Mouse (Mus musculus) adrenal gland, adult (tissue): Measurements from ENCODE around the gene Gm20441.
A peak's percentile ranks its signal among the peaks of the same experiment; 100 is the strongest.

Experiments
- DNase-seq, 2 experiments: peaks; one replicate each; pipeline ENCODE4 v3.0.0; 2022 to 2023; ENCODE audit warnings: low spot score in 1 of 2; ENCODE audit not compliant: inconsistent age in 2 of 2

The Gm20441 gene

DNA sequence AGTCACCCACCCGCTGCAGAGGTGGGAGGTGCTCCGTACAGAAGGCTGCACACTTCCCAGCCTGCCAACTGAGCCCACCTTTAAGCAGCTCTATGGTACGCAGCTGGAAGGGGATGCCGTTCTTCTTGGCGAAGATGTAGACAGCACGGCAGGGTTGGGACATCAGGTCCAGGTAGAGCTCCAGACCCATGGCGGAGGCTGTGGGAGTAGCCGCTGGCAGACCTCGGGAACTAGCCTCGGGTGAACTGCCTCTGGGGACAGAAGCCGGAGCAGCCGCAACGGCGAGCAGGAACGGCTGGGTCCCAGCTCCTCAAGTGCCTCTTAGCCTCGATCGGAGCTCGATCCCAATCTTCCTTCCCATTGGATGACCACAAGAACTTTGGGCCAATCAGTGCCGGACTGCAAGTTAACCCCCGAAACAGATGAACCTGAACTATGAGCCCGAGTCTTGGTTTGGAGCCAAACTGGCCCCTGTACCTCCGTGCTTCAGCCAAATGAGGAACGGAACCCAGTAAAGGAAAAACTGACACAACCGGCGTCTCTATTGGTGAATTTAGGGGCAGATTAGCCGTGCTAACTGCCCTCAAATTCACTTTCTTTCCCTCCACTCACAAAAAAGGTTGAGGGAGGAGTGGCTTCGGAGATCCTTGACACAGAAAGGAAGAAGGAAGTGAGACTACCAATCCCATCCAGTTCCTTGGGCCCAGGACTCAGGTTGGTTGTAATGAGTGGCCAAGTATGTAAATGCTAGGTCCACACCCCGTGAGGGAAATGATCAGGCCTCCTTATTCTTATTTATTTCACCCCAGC is at the start of gene Gm20441, which contains the start of gene Gstt3:
Gm20441 (minus strand) TSS at position 186 of the 810 bp plus-strand sequence.
Gstt3 (minus strand) TSS at position 646 of the 810 bp plus-strand sequence.
- DNase-seq: peak; percentile 82 to 91

DNA sequence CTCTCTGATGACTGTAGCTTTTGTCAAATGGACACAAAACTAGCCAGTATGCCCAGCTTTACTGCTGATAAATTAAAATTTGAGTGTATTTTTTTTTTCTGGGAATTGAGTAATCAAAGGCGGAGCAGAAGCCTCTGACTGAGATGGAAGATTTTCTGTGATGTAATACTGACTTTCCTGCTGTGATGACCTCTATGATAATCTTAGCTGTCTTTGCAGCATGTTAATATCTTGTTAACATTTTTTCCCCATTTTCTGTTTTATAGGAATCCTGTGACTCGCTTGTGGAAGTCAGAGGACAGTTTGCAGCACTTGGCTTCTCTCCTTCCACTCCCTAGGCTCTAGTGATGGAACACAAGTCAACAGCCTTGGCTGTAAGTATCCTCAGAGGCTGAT is 49.5 kb upstream of the Gm20441 start:
- peak in 1 of 2 experiments; percentile 49 for DNase-seq

GRCm38 (mm10) chr10:75829529-75830274 is 48.9 kb upstream of the Gm20441 start:
- DNase-seq: no peak

- peak in 1 of 2 experiments; percentile 71 for DNase-seq
These were observed 47.8 kb upstream of the Gm20441 start for GRCm38 (mm10) chr10:75828500-75828931.

DNA sequence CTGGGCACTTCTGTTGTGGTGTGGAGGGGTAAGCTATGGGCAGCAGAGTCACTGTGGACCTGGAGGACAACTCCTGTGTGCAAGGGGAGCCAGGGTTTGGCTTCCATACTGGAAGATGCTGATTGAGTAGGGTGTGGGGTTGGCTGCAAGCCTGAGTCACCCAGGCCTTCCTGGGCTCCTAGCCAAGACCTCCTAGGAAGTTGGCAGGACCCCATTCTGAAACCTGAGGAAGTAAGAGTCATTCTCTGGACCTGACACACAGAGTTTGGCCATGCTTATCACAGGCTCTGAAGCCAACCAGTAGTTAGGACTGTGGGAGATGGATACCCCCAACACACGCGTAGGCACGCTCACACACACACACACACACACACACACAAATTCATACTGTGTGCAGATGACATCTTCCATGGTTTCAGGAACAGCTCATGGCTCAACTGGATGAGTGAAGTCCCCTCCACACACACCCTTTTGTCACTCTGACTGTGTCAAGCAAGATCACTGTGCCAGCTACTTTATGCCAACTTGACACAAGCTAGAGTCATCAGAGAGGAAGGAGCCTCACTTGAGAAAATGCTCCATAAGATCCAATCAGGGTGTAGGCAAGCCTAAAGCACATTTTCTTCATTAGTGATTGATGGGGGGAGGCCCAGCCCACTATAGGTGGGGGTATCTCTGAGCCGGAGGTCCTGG is 47.1 kb upstream of the Gm20441 start:
- DNase-seq: peak; percentile 66 to 85

- no peak for DNase-seq
These were observed 43.8 kb upstream of the Gm20441 start for GRCm38 (mm10) chr10:75824530-75824929.

DNA sequence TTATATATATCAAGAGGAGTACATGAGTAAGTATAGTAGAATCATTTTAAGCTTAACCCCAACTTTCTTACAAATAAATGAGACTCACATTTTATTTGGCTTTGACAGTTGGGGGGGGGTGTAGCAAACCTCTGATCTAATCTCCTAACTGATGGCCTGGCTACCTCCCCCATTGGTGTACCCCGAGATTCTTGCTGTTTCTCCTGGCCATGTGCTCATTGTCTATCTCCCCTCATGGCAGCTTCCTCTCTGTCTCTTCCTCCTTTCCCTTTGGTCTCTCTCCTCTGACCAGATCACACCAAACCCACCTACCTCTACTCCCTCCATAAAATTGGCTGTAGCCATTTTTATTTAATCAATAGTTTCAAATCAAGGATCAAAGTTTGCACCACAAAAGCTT is 43.0 kb upstream of the Gm20441 start:
- DNase-seq: no peak

DNA sequence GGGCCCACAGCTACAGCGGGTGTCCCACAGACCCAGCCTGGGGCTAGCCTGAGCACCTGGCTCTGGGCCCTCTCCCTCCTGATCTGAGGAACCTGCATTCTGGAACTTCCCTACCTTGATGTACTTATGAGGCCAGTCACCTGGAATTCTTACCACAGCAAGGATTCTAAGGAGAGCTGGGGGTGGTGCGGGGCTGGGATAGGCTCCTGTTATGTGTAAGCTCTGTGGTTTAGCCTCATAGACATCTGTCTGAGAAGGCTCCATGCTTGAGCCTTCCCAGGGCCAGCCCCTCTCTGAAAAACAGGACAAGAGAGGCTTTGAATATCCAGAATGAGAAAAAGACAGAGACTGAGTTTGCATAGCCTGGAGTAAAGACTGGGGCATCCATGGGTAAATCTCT is 41.7 kb upstream of the Gm20441 start, which contains the start of gene Gstt4:
Gstt4 (minus strand) TSS at position 101 of the 400 bp plus-strand sequence.
- DNase-seq: no peak

DNA sequence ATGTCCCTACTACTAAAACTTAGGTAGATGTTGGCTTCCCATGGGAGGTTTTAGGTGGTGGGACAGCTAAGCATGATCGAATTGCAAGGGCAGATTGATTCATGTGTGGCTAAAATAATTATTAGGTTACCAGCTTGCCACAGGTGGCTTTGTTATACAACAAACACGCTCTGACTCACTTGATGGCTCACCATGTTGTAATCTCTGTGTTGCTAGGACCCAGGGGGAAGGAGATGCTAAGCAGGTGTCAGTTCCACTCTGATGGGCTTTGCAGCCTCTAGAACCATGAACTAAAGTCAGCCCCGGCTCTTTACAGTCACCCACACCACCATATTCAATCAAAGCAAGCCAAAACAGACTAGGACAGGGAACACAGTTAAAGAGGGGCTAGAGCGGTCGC is 39.1 kb upstream of the Gm20441 start:
- DNase-seq: no peak

- no peak for DNase-seq
These were observed 37.9 kb upstream of the Gm20441 start for GRCm38 (mm10) chr10:75818641-75819040.

- DNase-seq: no peak
These were observed 23.5 kb upstream of the Gm20441 start for GRCm38 (mm10) chr10:75804217-75804616.

GRCm38 (mm10) chr10:75798176-75798696 is 17.5 kb upstream of the Gm20441 start, which contains the start of gene Gstt1:
Gstt1 (minus strand) TSS chr10:75798584.
- DNase-seq: peak; percentile 78 to 90

DNA sequence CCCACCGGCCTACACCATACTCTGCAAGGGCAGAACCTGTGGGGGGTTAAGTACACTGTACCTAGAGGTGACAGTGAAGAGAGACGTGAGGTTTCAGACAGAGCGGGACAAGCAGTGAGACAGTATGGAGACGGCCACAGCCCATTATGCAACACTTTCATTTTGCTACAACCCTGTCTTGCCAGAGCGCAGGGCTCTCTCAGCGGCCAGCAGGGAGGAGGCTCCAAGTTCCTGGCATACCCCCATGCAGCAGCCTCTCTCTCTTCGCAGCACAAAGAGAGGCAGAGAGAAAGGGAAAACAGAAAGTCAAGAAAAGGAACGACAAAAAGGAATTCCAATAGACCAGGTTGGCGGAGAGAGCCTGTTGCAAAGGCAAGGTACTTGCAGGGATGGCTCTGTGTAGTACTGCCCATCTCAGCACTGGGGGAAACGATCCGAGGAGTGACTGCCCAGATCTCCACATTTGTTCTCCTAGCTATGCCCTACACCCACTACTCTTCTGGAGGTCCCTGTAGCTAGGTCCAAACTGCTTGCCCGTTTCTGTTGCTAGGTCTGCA is 16.9 kb upstream of the Gm20441 start:
- DNase-seq: peak; percentile 71 to 88

DNA sequence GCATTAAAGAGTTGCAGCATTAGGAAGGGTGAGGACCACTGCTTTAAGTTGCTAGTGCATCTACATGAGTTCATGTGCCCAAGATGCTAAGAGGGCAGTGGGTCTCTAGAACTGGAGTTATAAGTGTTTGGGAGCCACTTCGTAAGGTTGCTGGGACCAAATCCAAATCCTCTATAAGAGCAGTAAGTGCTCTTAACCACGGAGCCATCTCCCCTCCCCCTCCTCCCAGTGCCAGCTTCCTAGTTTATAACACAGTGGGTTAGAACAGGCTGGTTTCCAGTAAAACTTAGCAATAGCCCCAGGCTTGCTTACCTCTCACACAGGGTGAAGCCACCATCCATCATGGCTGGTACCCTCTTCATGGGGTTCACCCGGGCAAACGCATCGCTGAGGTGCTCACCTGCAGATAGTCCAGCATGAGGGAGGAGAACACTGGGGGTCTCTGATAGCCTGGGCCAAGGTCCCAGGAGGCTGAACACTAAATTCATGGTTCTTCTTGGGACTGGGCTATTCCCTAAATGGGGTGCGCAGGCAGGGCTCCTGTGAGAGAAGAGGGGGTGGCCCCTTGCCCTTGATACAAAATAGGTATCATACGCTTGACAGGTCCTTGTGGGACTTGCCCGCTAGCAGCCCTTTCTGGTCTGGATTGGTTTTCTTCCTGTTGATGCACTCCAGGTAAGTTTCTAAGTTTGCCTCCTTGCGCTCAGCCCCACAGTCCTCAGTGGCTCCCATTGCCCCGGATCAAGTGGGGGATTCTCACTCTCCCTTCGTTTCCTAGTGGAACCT is 16.2 kb upstream of the Gm20441 start:
- DNase-seq: peak in 1 of 2 experiments; percentile 52

DNA sequence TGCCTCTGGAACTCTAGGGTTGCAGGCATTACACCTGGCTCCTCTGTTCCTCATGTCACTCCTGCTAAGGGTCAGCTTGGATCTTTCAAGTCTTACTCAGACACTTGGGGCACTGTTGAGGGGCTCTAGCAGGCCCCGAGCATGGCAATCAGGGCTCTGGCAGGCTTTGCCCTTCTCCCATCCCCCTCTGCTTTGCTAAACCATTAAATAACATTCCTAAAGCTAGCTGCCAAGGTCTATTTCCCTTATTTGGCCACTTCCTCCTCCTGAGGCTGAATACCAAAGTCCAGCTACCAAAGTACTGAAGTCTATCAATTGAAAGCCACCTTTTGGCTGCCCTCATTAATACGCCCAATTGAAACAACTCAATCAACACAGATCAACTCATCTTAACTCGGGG is 14.1 kb upstream of the Gm20441 start:
- peak; percentile 46 to 77 for DNase-seq

GRCm38 (mm10) chr10:75790773-75791172 is 10.0 kb upstream of the Gm20441 start:
- no peak for DNase-seq

- no peak for DNase-seq
These were observed 9.1 kb upstream of the Gm20441 start for GRCm38 (mm10) chr10:75789841-75790240.

GRCm38 (mm10) chr10:75789081-75789735 is 8.5 kb upstream of the Gm20441 start:
- DNase-seq: no peak

GRCm38 (mm10) chr10:75788277-75788676 is 7.5 kb upstream of the Gm20441 start:
- DNase-seq: no peak
